Mouse (Mus musculus): ENCODE measurements around the gene Fank1.
A peak's percentile ranks its signal among the peaks of the same experiment; 100 is the strongest.

Fank1 gene

DNA sequence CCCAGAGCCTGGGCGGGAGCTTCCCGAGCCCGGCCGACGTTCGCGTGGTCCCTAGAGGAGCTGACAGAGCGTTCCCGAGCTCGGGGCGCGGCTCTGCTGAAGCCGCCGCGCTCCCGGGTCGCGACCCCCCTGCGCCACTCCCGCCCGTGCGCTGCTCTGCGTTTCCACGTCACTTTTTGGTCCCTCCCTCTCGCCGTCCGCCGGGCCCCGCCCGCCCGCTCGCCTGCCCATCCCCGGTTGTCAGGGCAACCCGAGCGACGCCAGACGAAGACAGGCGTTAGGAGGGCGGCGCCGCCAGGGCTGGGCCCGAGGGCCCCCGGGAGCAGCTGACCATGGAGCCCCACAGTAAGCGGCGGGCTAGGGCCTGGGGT is at the start of gene Fank1:
Gene Fank1 (plus strand): TSS at position 236 of the 371 bp plus-strand sequence.
- DNase-seq (ENCODE audit: low read depth, low spot score) = peak; percentile 94

DNA sequence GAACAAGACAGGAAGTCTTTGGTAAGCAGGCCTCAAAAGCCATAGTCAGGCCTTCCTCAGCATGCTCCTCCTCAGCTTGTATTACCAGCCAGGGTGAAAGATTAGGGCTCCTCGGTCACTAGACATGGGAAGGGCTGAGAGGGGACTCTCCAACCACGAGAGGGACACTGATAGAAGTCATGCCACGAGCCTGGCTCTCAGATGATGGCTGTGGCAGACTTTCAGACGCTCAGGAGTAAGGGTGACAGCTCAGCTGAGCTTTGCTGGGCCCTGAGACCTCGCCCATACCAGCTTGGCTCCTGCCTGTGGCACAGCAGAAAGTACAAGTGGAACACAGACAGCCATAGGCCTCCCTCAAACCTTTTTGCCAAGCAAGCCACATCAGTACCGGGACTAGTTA is 49.6 kb upstream of the Fank1 start:
- DNase-seq (ENCODE audit: low read depth, low spot score) = no peak

DNA sequence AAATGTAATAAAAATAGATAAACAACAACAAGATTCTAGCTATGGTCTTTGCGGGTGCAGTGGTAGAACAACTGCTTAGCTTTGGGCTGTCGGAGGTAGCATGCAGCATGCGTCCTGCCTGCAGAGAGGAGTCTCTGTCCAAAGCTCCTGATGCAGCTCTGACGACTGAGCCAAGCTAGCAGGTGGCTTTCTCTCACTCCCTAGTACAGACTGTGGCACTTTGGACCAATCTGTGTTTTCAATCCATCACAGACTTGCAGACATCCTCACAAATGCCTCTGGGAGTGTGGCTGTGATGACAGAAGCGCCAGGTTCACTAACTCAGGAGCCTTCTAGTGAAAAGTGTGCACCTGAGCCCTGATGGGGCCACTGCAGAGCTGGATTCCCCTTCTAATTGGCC is 47.3 kb upstream of the Fank1 start:
- DNase-seq (ENCODE audit: low read depth, low spot score) = no peak

DNA sequence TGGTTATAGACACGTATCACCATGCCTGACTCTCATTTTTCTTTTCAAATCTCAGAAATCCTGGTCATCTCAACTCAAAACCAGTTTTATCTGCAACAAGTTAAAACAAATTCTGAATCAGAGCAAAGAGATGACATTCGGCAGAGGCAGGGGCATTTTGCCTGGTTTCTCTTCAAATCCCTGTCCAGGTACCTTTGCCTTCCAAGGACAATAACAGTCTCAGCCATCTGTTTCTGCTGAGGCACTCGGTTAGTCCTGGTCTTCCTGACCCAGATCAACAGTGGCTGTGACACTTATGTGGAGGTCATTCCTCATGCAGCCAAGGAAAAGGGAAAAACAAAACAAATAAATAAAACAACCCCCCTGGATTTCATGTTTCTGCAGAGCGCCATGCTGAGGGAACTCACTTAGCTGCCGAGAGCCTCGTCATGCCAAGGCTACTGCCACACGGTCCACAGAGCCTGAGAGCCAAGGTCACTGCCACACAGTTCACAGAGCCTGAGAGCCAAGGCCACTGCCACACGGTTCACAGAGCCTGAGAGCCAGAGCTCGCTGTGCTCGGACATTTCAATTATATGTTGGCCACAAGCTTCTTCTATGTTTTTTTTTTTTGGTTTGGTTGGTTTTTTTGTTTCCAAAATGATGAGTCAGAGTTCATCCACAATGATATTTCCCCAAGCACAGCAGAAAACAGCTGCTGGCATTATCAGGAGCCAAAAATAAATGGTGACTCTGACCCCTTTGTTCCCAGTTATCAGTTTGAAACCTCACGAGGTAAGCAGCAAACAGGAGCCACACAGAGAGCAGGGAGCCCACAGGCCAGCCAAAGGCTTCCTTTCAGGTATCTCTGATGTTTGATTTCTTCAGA is 46.1 kb upstream of the Fank1 start:
- no peak for DNase-seq (ENCODE audit: low read depth, low spot score)

DNA sequence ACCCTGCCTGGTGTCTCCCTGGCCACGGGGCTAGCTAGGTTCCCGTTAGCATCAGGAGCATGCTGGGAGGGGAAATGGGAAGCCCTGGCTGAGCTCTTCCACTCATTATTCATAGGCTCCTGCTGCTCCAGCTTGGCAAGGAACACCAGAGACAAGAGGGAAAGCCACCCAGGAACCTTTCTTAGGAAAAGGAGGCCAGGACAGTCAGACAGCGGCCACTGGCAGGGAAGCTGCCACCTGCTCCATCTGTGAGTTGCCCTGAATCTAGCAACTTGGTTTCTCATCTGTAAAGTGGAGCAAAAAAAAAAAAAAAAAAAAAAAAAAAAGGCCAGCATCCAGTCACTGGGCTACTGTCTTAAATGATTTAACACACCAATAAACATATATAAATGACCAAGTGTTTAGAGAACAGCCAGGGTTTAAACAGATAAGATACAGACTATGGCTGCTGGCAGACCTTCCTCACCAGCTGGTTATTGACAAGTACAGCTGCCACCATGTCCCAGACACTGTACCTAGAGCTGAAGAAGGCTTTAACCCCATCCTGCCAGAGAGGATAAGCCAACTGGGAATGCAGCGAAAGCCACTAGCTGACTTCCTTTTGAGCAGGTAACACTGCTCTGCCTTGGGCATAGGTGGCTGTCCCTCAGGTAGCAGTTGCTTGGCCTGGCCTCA is 44.6 kb upstream of the Fank1 start:
- DNase-seq (ENCODE audit: low read depth, low spot score) = no peak

DNA sequence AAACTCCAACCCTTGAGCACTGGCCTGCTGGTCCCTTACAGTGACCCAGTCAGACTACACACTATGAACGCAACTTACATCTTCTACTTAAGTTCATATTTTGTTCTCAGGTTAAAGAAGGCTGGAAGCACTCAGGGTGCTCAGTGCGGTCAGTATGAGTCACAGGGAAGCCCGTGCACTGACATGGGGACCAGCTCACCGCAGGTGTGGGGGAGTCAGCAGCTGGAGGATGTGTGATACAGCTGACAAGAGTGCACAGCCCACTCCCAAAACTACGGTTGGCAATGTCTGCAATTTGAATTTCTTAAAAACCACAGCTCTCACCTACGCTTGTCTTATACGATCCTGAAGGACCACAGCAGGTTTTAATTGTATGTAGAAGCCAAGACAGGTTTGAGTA is 36.1 kb upstream of the Fank1 start:
- DNase-seq (ENCODE audit: low read depth, low spot score) = no peak

DNA sequence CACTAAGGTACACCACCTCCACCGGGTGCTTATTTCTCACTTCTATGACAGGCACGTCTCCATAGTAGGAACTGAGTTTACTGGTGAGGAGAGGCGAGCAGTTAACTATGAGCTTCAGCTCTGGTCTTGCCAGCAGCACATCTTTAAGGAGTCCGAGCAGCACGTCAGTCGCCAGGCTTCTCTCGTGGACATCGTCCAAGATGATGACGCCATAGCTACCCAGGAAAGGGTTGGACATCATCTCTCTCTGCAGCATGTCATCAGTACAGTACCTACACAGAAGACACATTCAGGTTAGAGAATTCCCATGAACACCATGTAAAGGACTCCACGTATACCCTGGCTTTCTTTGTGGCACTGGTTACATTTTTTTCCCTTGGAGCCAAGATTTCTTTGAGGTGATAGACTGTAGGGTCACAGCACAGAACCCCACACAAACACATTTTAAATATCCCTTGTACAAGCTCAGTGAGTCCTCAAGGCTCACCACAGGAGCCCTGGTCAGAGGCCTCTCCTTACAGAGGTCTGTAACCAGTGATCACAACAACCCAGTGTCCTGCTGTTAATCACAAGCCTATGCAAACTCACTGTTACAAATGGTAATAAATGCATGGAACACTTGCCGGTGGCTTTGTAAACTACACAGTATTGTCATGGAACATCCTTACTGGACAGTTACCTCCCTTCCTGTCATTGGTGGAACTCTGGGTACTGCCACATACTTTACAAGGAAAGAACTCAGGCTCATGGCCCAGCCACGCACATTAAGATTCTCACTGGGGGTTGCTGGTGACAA is 33.9 kb upstream of the Fank1 start:
- peak; percentile 46 for DNase-seq (ENCODE audit: low read depth, low spot score)

DNA sequence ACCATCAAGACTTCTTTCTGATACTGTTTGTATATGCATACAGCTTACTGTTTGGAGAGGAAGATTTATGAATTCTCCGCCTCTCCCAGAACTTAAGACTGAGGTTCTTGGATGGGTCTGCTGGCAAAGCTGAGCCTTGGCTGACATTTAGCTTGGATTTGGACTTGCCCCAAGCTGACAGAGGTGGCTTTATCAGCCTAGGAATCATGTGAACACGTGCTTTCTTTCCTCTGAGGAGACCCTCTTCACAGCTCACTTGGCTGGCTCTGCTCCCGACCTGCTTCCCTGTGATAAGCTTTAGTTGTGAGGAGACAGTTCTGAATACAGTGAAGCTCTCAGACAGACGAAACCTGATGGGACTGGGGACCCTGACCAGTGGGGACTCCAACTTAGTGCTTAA is 33.0 kb upstream of the Fank1 start:
- DNase-seq (ENCODE audit: low read depth, low spot score) = no peak

DNA sequence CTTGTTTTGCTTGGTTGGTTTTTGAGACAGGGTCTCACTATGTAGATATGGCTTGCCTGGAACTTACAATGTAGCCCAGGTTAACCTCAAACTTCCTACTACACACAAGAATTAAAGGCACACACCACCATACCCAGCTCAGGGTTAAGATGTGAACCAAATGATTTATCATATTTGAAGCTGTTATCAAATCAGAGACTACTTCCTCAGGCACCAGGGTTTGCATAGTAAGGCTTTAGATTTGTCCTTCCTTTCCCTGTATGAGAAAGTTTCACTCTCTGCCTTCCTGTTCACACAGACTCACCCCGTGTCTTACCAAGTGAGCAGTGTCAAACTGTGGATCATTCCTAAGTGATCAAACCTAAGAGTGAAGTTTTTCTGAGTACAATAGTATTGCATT is 32.5 kb upstream of the Fank1 start:
- no peak for DNase-seq (ENCODE audit: low read depth, low spot score)

DNA sequence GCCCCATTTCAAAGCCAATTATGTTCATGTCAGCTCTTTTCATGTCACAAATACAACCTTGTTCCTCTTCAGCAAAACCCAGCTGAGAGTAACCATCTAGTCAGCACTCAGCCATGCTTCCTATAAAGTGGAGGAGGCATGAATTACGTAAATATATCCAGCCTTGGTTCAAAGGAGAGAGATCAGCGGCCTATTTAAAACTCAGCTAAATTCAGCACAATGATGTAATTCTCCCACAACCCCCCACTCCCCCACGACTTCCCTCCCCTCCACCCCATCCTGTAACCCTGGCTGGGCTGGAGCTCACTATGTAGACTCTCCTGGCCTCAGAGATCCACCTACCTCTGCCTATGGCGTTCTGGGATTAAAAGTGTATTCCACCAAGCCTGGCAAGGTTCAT is 32.0 kb upstream of the Fank1 start:
- DNase-seq (ENCODE audit: low read depth, low spot score) = no peak

DNA sequence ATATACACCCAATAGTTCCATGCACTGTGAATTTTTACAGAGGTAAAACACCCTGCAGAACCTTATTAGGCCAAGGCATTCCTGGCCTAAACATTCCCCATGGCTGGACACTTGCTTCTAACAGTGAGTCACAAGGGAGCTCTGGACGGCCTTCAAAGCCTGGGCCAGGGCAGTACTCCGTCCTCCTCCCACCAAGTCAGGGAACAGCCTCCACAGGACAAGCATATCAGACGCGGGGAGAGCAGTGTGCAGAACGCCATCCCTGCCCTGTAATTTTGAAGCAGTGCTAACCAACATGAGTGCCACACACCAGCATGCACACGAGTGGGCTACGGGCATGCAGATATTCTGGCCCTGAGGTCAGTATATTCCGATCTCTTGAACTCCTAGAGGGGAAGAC is 29.3 kb upstream of the Fank1 start:
- no peak for DNase-seq (ENCODE audit: low read depth, low spot score)

DNA sequence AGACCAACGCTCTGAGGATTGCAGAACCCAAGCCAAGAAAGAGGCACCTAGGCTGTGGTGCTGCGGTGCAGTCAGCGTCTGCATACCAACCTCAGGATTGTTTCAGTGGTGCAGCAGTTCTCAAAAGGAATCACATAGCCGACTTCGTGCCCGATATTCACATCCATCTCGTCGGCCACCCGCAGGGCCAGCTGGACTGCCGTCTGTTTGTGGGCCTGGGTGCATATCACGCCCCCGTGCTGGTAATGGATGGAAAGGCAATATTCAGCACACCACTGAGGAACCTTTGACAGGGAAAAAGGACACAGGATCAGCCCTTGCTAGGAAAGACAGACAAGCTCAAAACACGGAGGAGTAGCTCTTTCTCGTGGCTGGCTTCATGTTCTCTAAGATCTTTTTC is 27.9 kb upstream of the Fank1 start:
- no peak for DNase-seq (ENCODE audit: low read depth, low spot score)

DNA sequence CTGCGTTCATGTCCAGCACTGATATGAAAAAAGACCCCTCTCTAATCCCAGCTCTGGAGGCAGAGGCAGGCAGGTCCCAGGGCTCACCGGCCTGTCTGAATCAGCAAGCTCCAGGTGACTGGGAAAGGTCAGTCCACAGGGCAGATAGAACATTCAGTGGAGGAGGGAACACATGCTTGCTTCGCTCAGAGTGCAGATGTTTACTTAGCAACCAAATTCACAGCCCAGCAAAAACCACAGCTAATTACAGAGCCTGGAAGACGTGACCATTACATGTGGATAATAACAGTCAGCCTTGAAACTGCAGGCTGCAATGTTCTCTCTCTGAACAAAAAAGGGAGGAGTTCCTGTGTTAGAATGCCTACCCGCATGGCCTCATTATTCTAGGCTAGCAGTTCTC is 26.0 kb upstream of the Fank1 start:
- DNase-seq (ENCODE audit: low read depth, low spot score) = no peak

DNA sequence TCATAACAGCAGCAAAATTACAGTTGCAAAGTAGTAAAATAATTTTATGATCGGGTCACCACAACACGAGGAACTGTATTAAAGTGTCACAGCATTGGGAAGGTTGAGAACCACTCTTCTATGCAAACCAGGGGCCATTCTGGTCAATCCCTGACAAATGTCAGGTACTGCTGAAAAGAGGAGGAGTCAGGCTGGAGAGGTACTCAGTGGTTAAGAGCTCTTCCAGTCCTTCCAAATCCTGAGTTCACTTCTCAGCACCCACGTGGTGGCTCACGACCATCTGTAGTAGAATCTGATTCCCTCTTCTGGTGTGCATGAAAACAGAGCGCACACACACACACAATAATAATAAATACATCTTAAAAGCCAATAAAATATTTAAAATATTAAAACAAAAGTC is 25.5 kb upstream of the Fank1 start:
- no peak for DNase-seq (ENCODE audit: low read depth, low spot score)

DNA sequence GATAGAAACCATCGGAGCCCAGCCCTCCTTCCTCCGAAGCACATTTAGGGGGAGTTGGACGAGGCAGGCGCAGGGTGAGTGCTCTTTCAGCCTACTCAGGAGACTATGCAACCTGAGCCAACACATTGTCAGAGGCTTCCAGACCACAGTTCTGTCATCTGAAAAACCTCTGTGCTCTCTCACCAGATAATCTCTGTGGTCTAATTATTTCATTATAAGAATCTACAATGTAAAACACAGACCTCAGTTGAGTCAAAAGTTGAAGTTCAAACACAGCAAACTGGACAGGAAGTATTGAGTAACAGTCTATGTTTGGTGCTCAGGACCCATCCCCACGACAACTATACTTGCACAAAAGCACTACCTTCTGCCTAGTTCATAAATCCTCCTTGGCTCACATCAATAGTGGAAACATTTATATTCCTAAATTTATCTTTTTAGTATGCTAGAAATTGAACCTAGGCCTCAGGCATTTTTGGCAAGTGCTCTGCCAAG is 18.7 kb upstream of the Fank1 start:
- DNase-seq (ENCODE audit: low read depth, low spot score) = no peak

DNA sequence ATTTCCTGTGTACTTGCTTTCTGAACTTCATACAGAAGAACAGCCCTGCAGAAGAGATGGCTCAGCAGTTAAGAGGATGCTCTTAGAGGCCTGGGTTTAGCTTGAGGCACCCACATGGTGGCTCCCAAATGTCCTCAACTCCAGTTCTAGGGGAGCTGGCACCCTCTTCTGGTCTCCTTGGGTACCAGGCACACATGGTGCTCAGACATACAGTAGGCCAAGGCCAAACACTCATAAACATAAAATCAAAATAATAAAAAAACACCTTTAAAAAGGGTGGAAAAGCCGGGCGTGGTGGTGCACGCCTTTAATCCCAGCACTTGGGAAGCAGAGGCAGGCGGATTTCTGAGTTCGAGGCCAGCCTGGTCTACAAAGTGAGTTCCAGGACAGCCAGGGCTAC is 17.9 kb upstream of the Fank1 start:
- DNase-seq (ENCODE audit: low read depth, low spot score) = no peak

DNA sequence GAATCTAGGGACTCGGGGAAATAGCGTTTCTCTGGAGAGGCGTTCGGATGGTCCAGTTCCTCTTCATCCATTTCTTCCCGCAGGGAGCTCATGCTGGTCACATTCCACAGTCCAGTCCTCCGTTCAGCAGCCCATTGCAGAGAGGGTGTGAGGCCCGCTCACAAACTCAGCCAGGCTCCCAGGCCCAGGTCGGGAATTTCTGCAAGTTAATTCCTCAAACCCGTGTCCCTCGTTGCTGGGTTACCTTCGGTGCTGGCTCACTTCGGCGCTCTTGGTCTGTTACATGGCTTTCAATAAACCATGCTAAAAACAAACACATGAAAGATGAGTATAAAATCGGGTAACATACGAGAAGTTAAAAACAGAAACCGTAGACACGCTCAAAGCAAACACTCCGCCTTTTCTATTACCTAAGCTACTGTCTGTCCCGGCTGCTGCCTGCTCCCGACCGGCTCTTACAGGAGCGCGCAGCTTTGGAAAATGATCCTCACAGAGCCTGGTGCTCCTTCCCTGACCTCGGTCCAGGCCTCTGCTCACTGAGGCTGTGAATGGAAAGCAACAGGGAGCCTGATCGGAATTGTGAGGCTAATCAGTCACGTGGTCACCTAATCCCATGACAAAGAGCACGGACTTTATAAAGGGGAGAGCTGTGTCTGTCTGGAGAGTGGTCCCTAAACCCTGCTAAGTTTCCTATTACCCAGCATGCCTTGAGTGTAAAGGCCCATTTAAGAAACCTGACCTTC is 16.9 kb upstream of the Fank1 start:
- peak; percentile 99 for DNase-seq (ENCODE audit: low read depth, low spot score)

DNA sequence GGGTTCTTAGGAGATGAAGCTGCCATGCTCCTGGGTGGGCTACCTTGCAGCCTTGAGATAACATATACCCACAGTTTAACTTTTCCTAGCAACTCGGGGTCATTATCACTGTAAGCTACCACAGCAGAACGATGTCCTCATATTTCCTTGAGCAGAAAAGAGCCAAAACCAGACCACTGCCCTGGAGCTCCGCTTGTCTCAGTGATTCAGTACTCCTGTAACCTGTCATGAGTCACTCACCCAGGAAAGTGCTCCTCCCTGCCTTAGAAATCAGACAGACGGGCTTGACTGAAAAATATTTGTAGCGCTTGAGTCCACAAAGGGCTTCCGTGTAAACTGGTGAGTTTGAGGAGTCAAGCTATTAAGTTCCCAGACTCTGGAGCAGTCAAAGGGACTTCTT is 14.0 kb upstream of the Fank1 start:
- DNase-seq (ENCODE audit: low read depth, low spot score) = no peak

DNA sequence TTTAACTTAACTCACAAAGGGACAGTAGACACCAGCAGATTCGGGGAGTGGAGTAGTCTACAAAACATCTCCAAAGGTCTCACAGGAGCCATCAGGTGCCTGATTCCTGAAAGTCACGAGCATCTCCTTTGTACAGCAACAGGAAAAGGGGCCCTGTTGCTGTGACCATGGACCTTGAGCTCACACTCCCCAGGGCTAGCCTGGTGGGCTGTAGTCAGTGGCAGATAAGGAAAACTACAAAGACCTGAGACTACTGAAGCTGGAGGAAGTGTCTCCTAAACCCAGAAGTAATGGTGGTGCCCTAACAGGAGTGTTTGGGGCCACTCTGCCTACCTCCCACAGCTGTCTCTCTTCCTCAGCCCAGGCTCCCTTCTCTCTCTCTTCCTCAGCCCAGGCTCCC is 12.2 kb upstream of the Fank1 start:
- DNase-seq (ENCODE audit: low read depth, low spot score) = no peak

DNA sequence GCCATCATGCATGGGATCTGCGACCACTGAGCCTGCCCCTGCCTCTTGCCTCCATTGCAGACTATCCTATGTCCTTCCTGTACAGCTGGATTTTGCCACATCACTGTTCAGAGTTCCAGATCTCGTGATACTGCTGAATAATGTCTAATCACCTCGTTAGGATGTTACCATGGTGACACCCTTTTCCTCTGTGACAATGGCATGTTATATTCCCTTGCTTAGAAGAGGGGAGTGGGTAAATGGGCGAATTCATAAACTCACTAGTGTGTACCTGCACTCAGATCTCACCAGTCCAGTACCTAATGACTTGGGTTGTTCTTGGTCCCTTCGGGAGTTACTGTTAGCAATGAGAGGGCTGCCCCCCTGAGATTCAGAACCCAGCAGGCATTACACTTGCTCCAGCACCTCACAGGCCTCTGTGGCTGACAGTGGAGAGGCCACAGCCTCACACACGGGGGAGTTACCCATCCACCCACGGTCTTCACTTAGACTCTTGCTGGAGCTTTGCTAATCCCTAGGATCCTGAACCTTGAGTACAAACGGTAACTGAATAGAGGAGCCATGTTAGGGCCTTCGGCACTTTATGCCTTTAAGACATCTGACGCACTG is 11.3 kb upstream of the Fank1 start:
- DNase-seq (ENCODE audit: low read depth, low spot score) = no peak

DNA sequence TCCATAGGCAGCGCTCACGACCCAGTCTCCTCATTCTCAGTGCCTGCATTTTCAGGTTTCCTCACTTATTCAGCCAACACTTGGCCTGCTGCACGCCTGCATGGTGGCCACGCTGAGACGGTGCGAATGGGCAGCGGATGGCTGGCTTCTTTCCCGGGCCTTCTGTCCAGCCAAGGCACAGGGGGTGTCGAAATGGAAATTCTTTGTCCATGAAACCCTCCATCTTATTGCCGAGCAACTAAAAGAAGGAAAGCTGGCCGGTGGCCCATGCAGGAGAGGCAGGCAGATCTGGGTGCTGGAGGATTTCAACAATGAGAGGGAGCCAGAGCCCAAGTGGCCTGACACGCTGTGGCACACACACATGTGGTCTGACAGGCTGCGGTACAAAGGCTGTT is 10.8 kb upstream of the Fank1 start:
- no peak for DNase-seq (ENCODE audit: low read depth, low spot score)

Data from ZHBTc4 (cell line).